Mouse (Mus musculus) gastrocnemius, adult 2 months (tissue): ENCODE results near the gene Dusp2. TPM values are rescaled to one million over a fixed set of nuclear protein-coding genes. Genes with fewer than 3 reads are reported as not detected.

Experiments
- DNase-seq: peaks from one replicate; pipeline ENCODE4 v3.0.0; 2022
- H3K27ac ChIP-seq: fragments of 200-600 bp; 2 replicates; pipeline ENCODE4 v1.8.1; 2022; ENCODE audit warnings: mild to moderate bottlenecking
- H3K4me3 ChIP-seq: fragments of 200-600 bp; 2 replicates; pipeline ENCODE4 v1.8.1; 2022; ENCODE audit warnings: mild to moderate bottlenecking, moderate library complexity
- CTCF ChIP-seq: fragments of 200-600 bp; IDR thresholded peaks from 2 replicates; pipeline ENCODE4 v1.8.1; 2022; ENCODE audit warnings: antibody characterized with exemption, mild to moderate bottlenecking, moderate library complexity
- intact Hi-C: fragments of 180-260 bp; cut with DNase I; formaldehyde crosslinking; loops from one replicate; pipeline ENCODE4 v1.15.1; 2025
- total RNA-seq, 2 experiments: library from RNA; stranded (reverse); gene quantifications; 2 replicates each; pipeline ENCODE4 v1.2.3; 2021

The Dusp2 gene
- total RNA-seq, 2 experiments from 2014 or later, result 0.59 to 1.2 TPM

DNA sequence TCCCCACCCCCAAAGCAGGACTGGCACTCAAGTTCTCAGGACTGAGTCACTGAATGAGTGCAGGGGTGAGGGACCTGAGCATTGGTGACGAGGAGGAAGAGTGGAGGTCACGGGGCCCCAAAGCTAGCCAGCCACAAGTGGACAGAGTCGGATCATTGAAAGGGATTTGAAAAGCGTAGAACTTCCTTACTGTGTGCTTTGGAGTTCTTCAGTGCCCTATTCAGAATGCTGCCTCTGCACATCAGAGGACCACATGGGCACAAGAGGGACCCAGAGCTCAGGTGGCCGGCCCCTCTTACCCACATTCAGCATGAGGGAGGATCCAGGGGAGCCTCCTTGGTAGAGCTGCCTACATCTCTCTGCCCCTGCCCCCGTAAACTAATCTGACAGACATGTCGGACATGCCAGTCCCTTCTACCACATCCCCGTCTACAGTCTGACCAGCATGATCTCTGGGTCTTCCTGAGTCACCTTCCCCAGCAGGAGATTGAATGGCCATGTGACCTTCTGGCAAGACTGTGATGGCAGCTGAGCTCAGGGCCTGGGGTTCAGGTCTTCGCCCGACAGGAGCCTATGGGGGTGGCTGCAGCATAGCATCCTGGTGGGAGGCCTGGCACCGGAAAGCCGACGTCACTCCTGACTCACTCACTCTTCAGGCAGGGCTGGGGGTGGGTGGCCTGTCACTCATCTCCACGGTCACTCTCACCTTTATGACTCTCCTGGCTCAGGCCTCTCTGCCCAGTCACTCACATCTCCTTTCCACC is 3.0 kb upstream of the Dusp2 start:
- H3K4me3 ChIP-seq, result no peak overlapping the region

DNA sequence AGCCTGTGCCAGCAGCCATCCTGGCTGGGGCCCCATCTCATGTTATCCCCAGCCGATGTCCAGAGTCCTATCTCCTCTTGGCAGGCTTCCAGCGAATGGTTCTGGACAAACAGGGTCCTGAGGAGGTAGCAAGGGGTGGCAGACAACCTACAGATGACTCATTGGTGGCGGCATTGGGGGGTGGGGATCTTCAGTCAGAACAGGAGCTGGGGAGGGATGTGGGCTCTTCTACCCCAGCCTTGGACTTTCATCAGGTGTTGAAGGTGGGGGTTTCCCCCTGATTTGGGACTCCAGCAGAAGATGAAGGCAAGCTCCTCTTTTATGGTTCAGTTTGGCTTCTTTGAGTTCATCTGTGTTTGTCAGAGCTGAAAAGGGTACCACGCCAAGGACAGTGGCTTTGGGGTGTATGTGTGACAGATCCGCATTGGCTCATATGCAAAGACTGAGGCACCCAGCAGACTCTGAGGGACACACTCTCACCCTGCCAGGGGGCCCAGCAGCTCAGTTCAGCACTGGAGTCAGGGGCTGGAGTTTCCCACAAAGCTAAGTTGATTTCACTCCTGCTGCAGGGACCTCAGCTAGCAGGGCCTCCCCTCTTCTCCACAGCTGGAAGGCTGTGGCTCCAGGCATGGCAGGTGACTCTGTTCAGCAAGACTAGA is 1.9 kb upstream of the Dusp2 start:
- H3K27ac ChIP-seq, result no peak overlapping the region
- intact Hi-C loops, result no loop called here

More for the DNA sequence above, 3.0 kb upstream of the Dusp2 start:
- intact Hi-C loops, result no loop called here
- TF ChIP-seq CTCF, result no peak
- no peak overlapping the region for H3K27ac ChIP-seq
- DNase-seq, result peak; percentile 14

DNA sequence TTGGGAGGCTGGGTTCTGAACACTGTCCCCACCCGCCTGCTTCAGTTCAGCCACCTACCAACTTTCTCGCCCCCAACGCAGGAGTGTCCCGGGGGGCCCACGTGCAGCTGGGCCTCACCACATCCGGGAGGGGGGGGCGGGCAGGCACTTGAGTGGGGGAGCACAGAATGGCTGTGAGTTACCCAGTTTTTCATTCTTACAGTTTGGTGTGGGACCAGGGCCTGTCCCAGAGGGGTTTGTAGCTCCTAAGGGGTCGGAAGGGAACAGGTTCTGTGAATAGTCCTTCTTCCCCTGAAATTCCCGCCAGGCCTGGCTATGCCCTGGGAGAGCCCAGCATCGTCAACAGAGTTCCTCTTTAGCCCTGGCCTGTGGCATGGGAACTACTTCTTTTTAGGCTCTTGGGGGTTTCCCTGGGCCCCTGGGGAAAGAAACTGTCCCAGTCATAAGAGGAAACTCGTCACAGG is 849 bp upstream of the Dusp2 start:
- no peak for DNase-seq
- Histone ChIP-seq H3K27ac (no peak overlapping the region), H3K4me3 (no peak overlapping the region)
- no peak for TF ChIP-seq CTCF
- intact Hi-C loops, result no loop called here

More for the DNA sequence above, 1.9 kb upstream of the Dusp2 start:
- DNase-seq, result peak; percentile 20
- TF ChIP-seq CTCF, result no peak
- H3K4me3 ChIP-seq, result no peak overlapping the region

DNA sequence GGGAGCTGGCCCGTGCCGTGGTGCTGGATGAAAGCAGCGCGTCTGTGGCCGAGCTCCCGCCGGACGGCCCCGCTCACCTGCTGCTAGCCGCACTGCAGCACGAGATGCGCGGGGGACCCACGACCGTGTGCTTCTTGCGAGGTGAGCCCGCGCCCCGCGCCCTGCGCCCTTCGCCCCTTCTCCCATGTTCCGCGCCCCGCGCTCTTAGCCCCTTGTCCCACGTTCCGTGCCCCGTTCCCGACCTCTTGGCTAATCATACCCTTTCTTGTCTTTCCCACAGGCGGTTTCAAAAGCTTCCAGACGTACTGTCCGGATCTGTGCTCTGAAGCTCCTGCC is 506 bp downstream of the Dusp2 start:
- Histone ChIP-seq H3K4me3 (peak overlapping the region; percentile 76), H3K27ac (peak overlapping the region; percentile 87)
- TF ChIP-seq CTCF, result no peak
- intact Hi-C loops, result no loop called here
- DNase-seq, result no peak

DNA sequence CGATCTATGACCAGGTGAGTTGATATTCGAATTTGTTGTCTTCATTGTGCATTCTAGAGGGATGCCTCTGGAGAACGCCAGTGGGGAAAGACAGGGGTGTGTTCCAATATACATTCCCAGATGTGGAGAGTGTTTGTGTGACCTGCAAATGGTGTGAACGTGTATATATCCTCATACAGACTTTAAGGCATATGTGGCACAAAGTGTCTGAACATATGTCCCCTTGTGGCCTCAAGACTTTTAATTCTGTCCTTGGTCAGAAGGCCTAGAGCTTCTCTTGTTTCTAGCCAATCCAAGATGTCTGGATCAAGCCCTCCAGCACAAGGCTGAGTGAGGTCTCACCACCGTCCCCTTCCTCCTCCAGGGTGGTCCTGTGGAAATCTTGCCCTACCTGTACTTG is 926 bp downstream of the Dusp2 start:
- no peak for TF ChIP-seq CTCF
- DNase-seq, result no peak
- intact Hi-C loops, result no loop called here
- Histone ChIP-seq H3K4me3 (peak overlapping the region; percentile 76), H3K27ac (peak overlapping the region; percentile 87)

DNA sequence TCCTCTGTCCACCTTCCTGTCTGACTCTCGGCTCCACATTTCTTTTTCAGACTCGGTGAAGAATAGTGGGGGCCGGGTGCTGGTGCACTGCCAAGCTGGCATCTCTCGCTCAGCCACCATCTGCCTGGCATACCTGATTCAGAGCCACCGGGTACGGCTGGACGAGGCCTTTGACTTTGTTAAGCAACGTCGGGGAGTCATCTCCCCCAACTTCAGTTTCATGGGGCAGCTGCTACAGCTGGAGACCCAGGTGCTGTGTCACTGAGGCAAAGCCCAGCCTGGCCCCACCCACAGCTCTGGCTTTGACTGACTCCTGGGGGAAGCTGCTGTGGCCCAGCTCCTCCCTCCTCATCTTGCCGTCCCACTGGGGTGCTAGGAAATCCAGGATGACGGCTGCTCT is 1.6 kb downstream of the Dusp2 start:
- no peak overlapping the region for H3K27ac ChIP-seq
- DNase-seq, result no peak
- intact Hi-C loops, result no loop called here
- TF ChIP-seq CTCF, result no peak
- H3K4me3 ChIP-seq, result peak overlapping the region; percentile 76; the same call in 1 of the 2 replicates

DNA sequence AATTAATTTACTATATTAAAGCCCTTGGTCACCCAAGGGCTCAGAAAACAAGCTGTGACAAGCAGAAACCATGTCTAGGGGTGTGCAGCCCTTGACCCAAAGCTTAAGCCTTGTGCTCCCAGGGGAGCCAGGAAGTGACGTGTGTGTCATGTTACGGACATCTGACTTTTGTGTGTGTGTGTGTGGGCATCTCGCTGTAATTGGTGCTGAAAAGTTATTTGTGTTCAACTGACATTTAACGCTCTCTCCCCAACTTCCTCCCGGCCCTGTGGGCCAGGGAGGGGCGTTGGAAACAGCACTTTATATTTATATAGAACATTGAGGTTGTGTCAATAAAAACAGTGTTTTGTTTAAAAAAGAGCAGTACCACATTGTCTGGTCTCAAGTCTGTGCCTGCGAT is 2.1 kb downstream of the Dusp2 start:
- no peak for TF ChIP-seq CTCF
- intact Hi-C loops, result no loop called here
- H3K27ac ChIP-seq, result no peak overlapping the region
- no peak overlapping the region for H3K4me3 ChIP-seq
- no peak for DNase-seq

DNA sequence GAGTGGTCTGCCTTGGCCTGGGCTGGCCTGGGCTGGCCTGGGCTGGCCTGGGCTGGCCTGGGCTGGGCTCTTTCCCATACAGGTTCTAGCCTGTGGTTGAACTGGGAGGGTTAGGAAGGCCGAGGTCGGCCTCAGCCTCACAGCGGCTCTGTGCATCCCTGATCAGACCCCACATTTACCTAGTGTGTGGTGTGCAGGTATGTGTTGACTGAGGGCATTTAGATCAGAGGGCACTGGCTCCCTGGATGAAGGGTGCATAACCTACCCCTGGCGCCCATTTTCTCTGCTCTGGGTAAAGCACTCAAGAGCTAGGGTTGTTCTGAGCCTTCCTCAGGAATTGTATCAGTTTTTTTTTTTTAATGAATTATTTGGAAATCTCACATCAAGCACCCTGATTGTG is 2.5 kb downstream of the Dusp2 start, which contains the start of gene Astl:
Gene Astl, plus strand, starts transcription at position 224 of the 400 bp plus-strand sequence.
- no peak for DNase-seq
- intact Hi-C loops, result no loop called here
- H3K27ac ChIP-seq, result no peak within 1 kb of the TSS
- H3K4me3 ChIP-seq, result peak within 1 kb of the TSS; percentile 76; the same call in 1 of the 2 replicates
- no peak for TF ChIP-seq CTCF

DNA sequence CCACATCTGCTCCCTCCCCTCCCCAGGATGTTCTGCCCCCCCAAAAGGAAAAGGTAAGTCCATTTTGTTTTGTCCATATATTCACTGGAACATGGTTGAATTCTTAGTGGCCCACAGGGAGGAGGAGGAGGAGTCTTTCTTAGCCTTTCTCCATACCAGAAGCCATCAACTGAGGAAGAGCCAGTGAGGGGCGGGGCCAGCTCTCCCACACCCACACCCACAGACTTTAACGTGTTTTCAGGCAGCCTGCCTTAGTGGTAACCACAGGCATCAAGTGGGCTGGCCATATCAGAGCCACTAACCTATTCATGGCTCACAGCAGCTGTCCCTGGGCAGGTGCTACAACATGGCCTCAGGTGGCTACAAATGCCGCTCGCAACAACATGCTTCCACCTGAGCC is 2.9 kb downstream of the Dusp2 start:
- Histone ChIP-seq H3K27ac (no peak overlapping the region), H3K4me3 (no peak overlapping the region)
- DNase-seq, result no peak
- intact Hi-C loops, result no loop called here
- TF ChIP-seq CTCF, result no peak

DNA sequence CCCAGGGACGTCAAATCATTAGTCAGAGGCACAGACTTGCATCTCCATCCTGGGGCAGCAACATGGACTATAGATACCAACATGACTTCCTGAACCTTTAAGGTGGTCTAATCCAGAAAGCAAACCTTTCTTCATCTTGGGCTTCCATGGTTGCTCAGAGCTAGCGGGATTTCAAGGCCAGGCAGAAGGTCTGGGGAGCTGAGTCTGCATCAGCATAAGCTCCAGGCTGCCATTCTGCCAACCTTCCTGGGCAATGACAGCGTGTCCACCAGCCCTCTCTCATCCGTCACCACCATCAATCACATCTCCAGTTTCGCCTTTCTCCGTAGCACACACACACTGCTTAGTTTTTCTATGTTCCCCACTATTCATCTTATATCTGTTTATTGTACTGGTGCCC is 3.3 kb downstream of the Dusp2 start:
- TF ChIP-seq CTCF, result no peak
- intact Hi-C loops, result no loop called here
- Histone ChIP-seq H3K27ac (no peak overlapping the region), H3K4me3 (no peak overlapping the region)
- no peak for DNase-seq

DNA sequence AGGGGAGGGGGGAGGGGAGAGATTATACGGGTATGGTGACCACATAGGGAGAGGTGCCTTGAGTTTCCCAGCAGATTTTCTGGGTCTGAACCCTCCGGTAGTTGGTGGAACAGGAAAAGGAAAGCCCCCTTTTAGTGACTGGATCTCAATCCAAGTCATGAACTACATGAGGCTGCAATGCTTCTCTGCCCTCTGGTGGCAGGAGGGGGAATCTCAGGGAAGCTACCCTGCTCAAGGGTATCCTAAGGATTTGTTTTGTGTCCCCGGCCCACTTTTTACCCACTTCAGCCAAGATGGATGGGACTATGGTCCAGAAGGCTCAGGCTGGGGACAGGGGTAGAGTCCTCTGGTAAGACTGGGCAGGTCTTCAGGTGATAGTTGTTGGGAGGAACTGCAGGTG is 5.2 kb downstream of the Dusp2 start:
- peak; percentile 94 for TF ChIP-seq CTCF
- Histone ChIP-seq H3K27ac (no peak overlapping the region), H3K4me3 (no peak overlapping the region)
- intact Hi-C loops, result loop anchor here (2.0 kb wide), 2 partner anchors 92 to 174 kb away; no protein-coding TSS in a partner anchor
- DNase-seq, result peak; percentile 74

DNA sequence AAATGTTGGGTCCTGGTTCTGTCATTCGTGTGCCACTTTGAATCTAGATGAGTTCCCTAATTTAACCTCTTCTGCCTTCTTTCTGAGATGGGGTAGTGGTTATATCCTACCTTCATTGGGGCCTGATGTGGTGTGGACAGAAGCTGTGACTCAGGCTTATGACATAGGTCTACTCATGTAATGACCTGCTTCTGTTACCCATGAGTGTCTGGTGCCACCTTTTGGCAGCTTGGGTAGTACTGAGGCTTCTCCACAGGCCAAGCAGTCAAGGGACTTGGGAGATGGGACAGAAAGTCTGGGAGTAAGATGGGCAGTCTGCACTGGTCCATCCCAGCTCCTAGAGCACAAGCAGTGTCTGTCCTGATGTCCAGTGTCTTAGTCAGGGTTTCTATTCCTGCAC is 10.4 kb downstream of the Dusp2 start:
- Histone ChIP-seq H3K27ac (no peak overlapping the region), H3K4me3 (no peak overlapping the region)
- TF ChIP-seq CTCF, result peak; percentile 37
- DNase-seq, result no peak
- intact Hi-C loops, result no loop called here

DNA sequence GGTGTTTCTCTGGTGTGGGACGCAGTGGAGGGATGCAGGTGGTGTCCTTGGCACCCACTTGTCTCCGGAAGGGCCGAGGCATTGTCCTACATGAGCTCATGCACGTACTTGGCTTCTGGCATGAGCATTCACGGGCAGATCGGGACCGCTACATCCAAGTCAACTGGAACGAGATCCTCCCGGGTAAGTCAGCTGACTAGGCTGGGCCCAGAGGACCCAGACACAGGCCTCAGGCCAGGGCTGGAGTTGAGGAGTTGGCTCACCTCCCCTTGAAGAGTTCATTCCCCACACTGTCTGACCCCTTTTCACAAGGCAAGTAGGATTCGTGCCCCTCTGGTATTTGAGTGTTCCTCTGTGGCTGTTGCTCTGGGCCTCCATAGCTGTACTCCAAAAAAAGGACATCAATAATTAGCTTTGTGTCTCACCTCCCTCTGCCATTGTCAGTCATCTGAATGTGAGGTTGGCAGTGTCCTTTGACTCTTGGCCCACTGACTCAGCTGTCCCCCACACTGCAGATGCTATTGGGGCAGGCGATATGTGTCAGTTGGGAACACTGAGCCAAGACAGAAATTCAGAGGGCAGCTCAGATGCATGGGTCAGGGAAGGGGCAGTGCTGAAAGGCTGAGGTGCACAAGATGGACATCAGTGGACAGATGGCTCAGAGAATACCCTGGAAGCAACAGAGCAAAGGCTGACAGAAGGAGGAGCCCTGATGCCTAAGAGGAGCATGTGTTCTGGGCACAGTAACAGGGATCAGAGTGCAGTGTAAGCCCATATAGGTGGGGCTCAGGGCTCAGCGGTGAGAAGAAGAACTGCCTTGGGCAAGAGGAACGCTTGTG is 11.4 kb downstream of the Dusp2 start:
- TF ChIP-seq CTCF, result no peak
- Histone ChIP-seq H3K4me3 (no peak overlapping the region), H3K27ac (no peak overlapping the region)
- intact Hi-C loops, result no loop called here
- DNase-seq, result no peak
